In genomic region chr1:154150167-154150851, GRCm38 (mm10) we compare ENCODE assay signal across 8 mouse cellular contexts. TPM values are rescaled to one million over a fixed set of nuclear protein-coding genes. Genes with fewer than 3 reads are reported as not detected.
DNase-seq lines count a peak whose midpoint lies in the region; ATAC-seq and TF ChIP-seq lines count a peak whose summit lies in the region.

No protein-coding gene starts in this region.

- peak; percentile 68 for ATAC-seq in heart, embryonic 13.5 days (ENCODE audit: extremely low read depth, insufficient number of reproducible peaks, low FRiP score, low TSS enrichment)
- ATAC-seq in kidney, postnatal 0 days (replicated peaks; ENCODE audit: low FRiP score, low read depth), result peak; percentile 88
- ATAC-seq in limb, embryonic 15.5 days (ENCODE audit: insufficient number of reproducible peaks, low FRiP score, low TSS enrichment, low read depth), result peak; percentile 80
- no peak for ATAC-seq in monocyte, adult 5-6 weeks (replicated peaks; ENCODE audit: insufficient number of reproducible peaks, low FRiP score, low TSS enrichment, poor library complexity, severe bottlenecking)

- H3K79me2 ChIP-seq in myocyte (ENCODE audit: control insufficient read depth, insufficient read depth), result no peaks in the 10 kb centered on the region

- no peaks in the 10 kb centered on the region for H3K9me3 ChIP-seq in forebrain, embryonic 10.5 days
- H3K9me3 ChIP-seq in heart, embryonic 13.5 days, result no peaks in the 10 kb centered on the region
- H3K9me3 ChIP-seq in kidney, postnatal 0 days (replicated peaks; ENCODE audit: low read length), result no peaks in the 10 kb centered on the region
- H3K9me3 ChIP-seq in limb, embryonic 15.5 days, result no peaks in the 10 kb centered on the region

- H3K4me2 ChIP-seq in heart, embryonic 13.5 days, result peak overlapping the region; percentile 47
- H3K4me2 ChIP-seq in kidney, postnatal 0 days (ENCODE audit: low read length), result 0 out of 2 replicates have a peak overlapping the region, but pooled peaks have one; percentile 0
- H3K4me2 ChIP-seq in limb, embryonic 15.5 days, result peak overlapping the region; percentile 20; the same call in 1 of the 2 replicates
- H3K4me2 ChIP-seq in myocyte (ENCODE audit: low read depth), result peak overlapping the region; percentile 66

- H3K27me3 ChIP-seq in forebrain, embryonic 10.5 days (ENCODE audit: poor library complexity, severe bottlenecking), result no peaks in the 10 kb centered on the region
- H3K27me3 ChIP-seq in heart, embryonic 13.5 days (replicated peaks), result no peaks in the 10 kb centered on the region
- no peaks in the 10 kb centered on the region for H3K27me3 ChIP-seq in kidney, postnatal 0 days (ENCODE audit: insufficient read depth, low read length)
- H3K27me3 ChIP-seq in limb, embryonic 15.5 days, result no peaks in the 10 kb centered on the region
- H3K27me3 ChIP-seq in myocyte (ENCODE audit: control insufficient read depth, insufficient read depth, insufficient read length), result no peaks in the 10 kb centered on the region

- no peak overlapping the region for H3K9ac ChIP-seq in heart, embryonic 13.5 days
- no peak overlapping the region for H3K9ac ChIP-seq in kidney, postnatal 0 days (ENCODE audit: low read depth, low read length)
- no peak overlapping the region for H3K9ac ChIP-seq in limb, embryonic 15.5 days

- peak; percentile 27; the same call in 1 of the 2 replicates for TF ChIP-seq CTCF in kidney, postnatal 0 days (IDR thresholded peaks at IDR 0.05; ENCODE audit: low read depth)

- H3K4me1 ChIP-seq in brown adipose tissue, adult 24 weeks (ENCODE audit: control insufficient read depth, insufficient read depth, insufficient read length, low read length), result peaks cover 7% of the 10 kb centered on the region; the same call in 1 of the 2 replicates
- peaks cover 9% of the 10 kb centered on the region for H3K4me1 ChIP-seq in forebrain, embryonic 10.5 days
- peaks cover 23% of the 10 kb centered on the region for H3K4me1 ChIP-seq in heart, embryonic 13.5 days
- peaks cover 13% of the 10 kb centered on the region; the same call in 1 of the 2 replicates for H3K4me1 ChIP-seq in kidney, postnatal 0 days (replicated peaks; ENCODE audit: insufficient read depth, low read length)
- peaks cover 11% of the 10 kb centered on the region for H3K4me1 ChIP-seq in limb, embryonic 15.5 days

- peak overlapping the region; percentile 49; the same call in 1 of the 2 replicates for H3K27ac ChIP-seq in brown adipose tissue, adult 24 weeks (replicated peaks; ENCODE audit: low read depth, low read length)
- peak overlapping the region; percentile 63 for H3K27ac ChIP-seq in forebrain, embryonic 10.5 days
- peak overlapping the region; percentile 66 for H3K27ac ChIP-seq in heart, embryonic 13.5 days (replicated peaks)
- peak overlapping the region; percentile 79 for H3K27ac ChIP-seq in kidney, postnatal 0 days
- H3K27ac ChIP-seq in limb, embryonic 15.5 days, result peak overlapping the region; percentile 57; the same call in 1 of the 2 replicates

- TF ChIP-seq POLR2A in myocyte (IDR thresholded peaks at IDR 0.05; ENCODE audit: insufficient read length, low read depth), result no peak

- no peak for DNase-seq in forebrain, embryonic 10.5 days (ENCODE audit: extremely low spot score, low spot score)
- DNase-seq in kidney, postnatal 0 days (ENCODE audit: low spot score), result peak; percentile 72
- DNase-seq in urinary bladder, adult 18-20 months (ENCODE audit: low spot score in 2 of 2), result peak; percentile 53 to 84

- no peak overlapping the region for H3K4me3 ChIP-seq in brown adipose tissue, adult 24 weeks (ENCODE audit: insufficient read depth, low read depth, low read length)
- H3K4me3 ChIP-seq in forebrain, embryonic 10.5 days, result no peak overlapping the region
- no peak overlapping the region for H3K4me3 ChIP-seq in heart, embryonic 13.5 days
- no peak overlapping the region for H3K4me3 ChIP-seq in kidney, postnatal 0 days (replicated peaks; ENCODE audit: low read depth, low read length)
- H3K4me3 ChIP-seq in limb, embryonic 15.5 days, result no peak overlapping the region
- no peak overlapping the region for H3K4me3 ChIP-seq in myocyte

- no peaks in the 10 kb centered on the region for H3K36me3 ChIP-seq in forebrain, embryonic 10.5 days (replicated peaks)
- H3K36me3 ChIP-seq in heart, embryonic 13.5 days, result no peaks in the 10 kb centered on the region
- no peaks in the 10 kb centered on the region for H3K36me3 ChIP-seq in kidney, postnatal 0 days (ENCODE audit: insufficient read depth, low read length)
- no peaks in the 10 kb centered on the region for H3K36me3 ChIP-seq in limb, embryonic 15.5 days
- H3K36me3 ChIP-seq in myocyte (ENCODE audit: control insufficient read depth, insufficient read depth), result no peaks in the 10 kb centered on the region

- 45% methylated on average over 8 of the region's 8 CpGs for WGBS in forebrain, embryonic 10.5 days
- 21% methylated on average over 8 of the region's 8 CpGs for WGBS in heart, embryonic 13.5 days
- WGBS in kidney, postnatal 0 days, result 22% methylated on average over 8 of the region's 8 CpGs
- WGBS in limb, embryonic 15.5 days, result 18% methylated on average over 8 of the region's 8 CpGs

- H3ac ChIP-seq in myocyte (ENCODE audit: control insufficient read depth, insufficient read length), result no peak overlapping the region

TF ChIP-seq in myocyte, 11 proteins besides CTCF, POLR2A, EP300 and RAD21:
- TF ChIP-seq REST (IDR thresholded peaks at IDR 0.05; ENCODE audit: insufficient read depth, insufficient read length) (no peak), MYOG (IDR thresholded peaks at IDR 0.05; ENCODE audit: control insufficient read depth in 1 of 3, insufficient read depth in 1 of 3, insufficient read length in 2 of 3, low read depth in 2 of 3) (peak in 1 of 3 experiments; percentile 31), CEBPB (IDR thresholded peaks at IDR 0.05; ENCODE audit: insufficient read depth, poor library complexity, severe bottlenecking) (peak; percentile 69), MYOD1 (IDR thresholded peaks at IDR 0.05; ENCODE audit: control insufficient read depth in 1 of 3, insufficient read length in 2 of 3, low read depth in 2 of 3) (peak in 2 of 3 experiments; percentile 55 to 74), USF1 (IDR thresholded peaks at IDR 0.05; ENCODE audit: low read depth) (no peak), MAX (IDR thresholded peaks at IDR 0.05; ENCODE audit: low read depth) (no peak), E2F4 (IDR thresholded peaks at IDR 0.05; ENCODE audit: insufficient read depth) (no peak)

RNA-seq across cellular contexts. Expression of gene Zfp648, which starts 50.7 kb away (rescaled TPM):
- polyA plus RNA-seq in brown adipose tissue, adult 24 weeks (2012; ENCODE audit: insufficient read depth, insufficient read length, missing spikeins), result not detected in 2 replicates
- polyA plus RNA-seq in forebrain, embryonic 10.5 days (2016; fragmentation: Nextera tagmentation; extraction: Ambion mirVana), result 0.10 TPM in 1 of 2 replicates, not detected in the other
- 0.08 and 0.12 TPM in 2 replicates for polyA plus RNA-seq in heart, embryonic 13.5 days (2015; fragmentation: Nextera tagmentation; extraction: Ambion mirVana)
- polyA plus RNA-seq in kidney, postnatal 0 days (2015; fragmentation: Nextera tagmentation; extraction: Ambion mirVana), result 0.38 and 0.55 TPM in 2 replicates
- 1.5 TPM in 2 replicates for polyA plus RNA-seq in limb, embryonic 15.5 days (2015; fragmentation: Nextera tagmentation; extraction: Ambion mirVana)
- not detected for polyA plus RNA-seq in myocyte (2012; fragmentation: generic; extraction: Trizol)
- not detected in 3 replicates for total RNA-seq in monocyte, adult 5-6 weeks (2017)

Comparison
In these comparisons a context has a peak if more than half of its experiments do, and no peak if none do; other contexts are left out.
1. H3K4me2 ChIP-seq: peak in every context shown above with its lines; median percentile 66 in myocyte; 47 in heart, embryonic 13.5 days; 20 in limb, embryonic 15.5 days; 0 in kidney, postnatal 0 days.